Mouse (Mus musculus): ENCODE data around the gene Otulinl. TPM values are rescaled to one million over a fixed set of nuclear protein-coding genes. Genes with fewer than 3 reads are reported as not detected.

Otulinl gene
- total and polyA plus RNA-seq, 3 experiments, result 0.84 to 2.5 (median 1.7) TPM

GRCm38 (mm10) chr15:27659143-27659542, 22.2 kb downstream of the Otulinl start:
- peaks cover 3 to 16% of the 10 kb centered on the region in 2 experiments; a peak in 3 of 4 replicates for H3K4me1 ChIP-seq (ENCODE audit: control insufficient read depth in 1 of 2, insufficient read depth in 2 of 2)
- no peak overlapping the region for H3K9ac ChIP-seq (ENCODE audit: insufficient read depth, low read depth)
- TF ChIP-seq MAFK (IDR thresholded peaks at IDR 0.05; ENCODE audit: insufficient replicate concordance, low read length) (no peak), NELFE (IDR thresholded peaks at IDR 0.05; ENCODE audit: low read depth, low read length) (no peak), IRF4 (IDR thresholded peaks at IDR 0.05; ENCODE audit: low read depth, low read length) (no peak), E2F4 (IDR thresholded peaks at IDR 0.05; ENCODE audit: insufficient replicate concordance, low read depth, low read length) (no peak), CHD2 (IDR thresholded peaks at IDR 0.05; ENCODE audit: low read length) (no peak), MXI1 (IDR thresholded peaks at IDR 0.05; ENCODE audit: low read depth, low read length) (no peak), CHD1 (IDR thresholded peaks at IDR 0.05; ENCODE audit: low read depth, low read length) (no peak), ZMIZ1 (IDR thresholded peaks at IDR 0.05; ENCODE audit: low read depth, low read length) (no peak), SIN3A (IDR thresholded peaks at IDR 0.05; ENCODE audit: low read length) (no peak)
- H3K9me3 ChIP-seq (replicated peaks; ENCODE audit: low read length), result peaks cover 9% of the 10 kb centered on the region
- H3K4me2 ChIP-seq (ENCODE audit: insufficient read depth, low read depth, poor library complexity, severe bottlenecking), result no peak overlapping the region
- no peak overlapping the region for H3K4me3 ChIP-seq (replicated peaks in 1 of 3; ENCODE audit: low read depth in 2 of 3, low read length in 2 of 3, poor library complexity in 1 of 3)
- peaks cover 0 to 6% of the 10 kb centered on the region in 2 experiments for H3K36me3 ChIP-seq (replicated peaks in 1 of 2; ENCODE audit: control insufficient read depth in 1 of 2, insufficient read depth in 1 of 2, low read length in 1 of 2)
- H3K79me2 ChIP-seq (replicated peaks; ENCODE audit: control insufficient read depth, extremely low read depth, insufficient read depth, poor library complexity, severe bottlenecking), result no peaks in the 10 kb centered on the region
- no peak overlapping the region for H3K27ac ChIP-seq (ENCODE audit: insufficient read depth, low read depth)
- dilution Hi-C loops (cut with MboI; ENCODE audit: extremely low pct_ligation_motif_present, extremely low pct_unique_long_range_greater_than_20kb, low sequenced_read_pairs) (no loop called here), in situ Hi-C loops (cut with MboI; ENCODE audit: low pct_ligation_motif_present, low pct_unique_long_range_greater_than_20kb, low sequenced_read_pairs) (no loop called here)
- no peak for DNase-seq (ENCODE audit: extremely low read depth)
- H3K27me3 ChIP-seq (replicated peaks), result no peaks in the 10 kb centered on the region

GRCm38 (mm10) chr15:27658356-27658755, 23.0 kb downstream of the Otulinl start:
- no peak for DNase-seq (ENCODE audit: extremely low read depth)
- Histone ChIP-seq H3K4me2 (ENCODE audit: insufficient read depth, low read depth, poor library complexity, severe bottlenecking) (no peak overlapping the region), H3K9ac (ENCODE audit: insufficient read depth, low read depth) (no peak overlapping the region), H3K4me1 (ENCODE audit: control insufficient read depth in 1 of 2, insufficient read depth in 2 of 2) (peaks cover 3 to 16% of the 10 kb centered on the region in 2 experiments; a peak in 3 of 4 replicates), H3K4me3 (replicated peaks in 1 of 3; ENCODE audit: low read depth in 2 of 3, low read length in 2 of 3, poor library complexity in 1 of 3) (no peak overlapping the region), H3K79me2 (replicated peaks; ENCODE audit: control insufficient read depth, extremely low read depth, insufficient read depth, poor library complexity, severe bottlenecking) (no peaks in the 10 kb centered on the region), H3K36me3 (replicated peaks in 1 of 2; ENCODE audit: control insufficient read depth in 1 of 2, insufficient read depth in 1 of 2, low read length in 1 of 2) (peaks cover 0 to 6% of the 10 kb centered on the region in 2 experiments), H3K27me3 (replicated peaks) (no peaks in the 10 kb centered on the region), H3K9me3 (replicated peaks; ENCODE audit: low read length) (peaks cover 5% of the 10 kb centered on the region), H3K27ac (ENCODE audit: insufficient read depth, low read depth) (no peak overlapping the region)
- dilution Hi-C loops (cut with MboI; ENCODE audit: extremely low pct_ligation_motif_present, extremely low pct_unique_long_range_greater_than_20kb, low sequenced_read_pairs) (no loop called here), in situ Hi-C loops (cut with MboI; ENCODE audit: low pct_ligation_motif_present, low pct_unique_long_range_greater_than_20kb, low sequenced_read_pairs) (no loop called here)
- TF ChIP-seq ETS1 (conservative IDR thresholded peaks at IDR 0.05; ENCODE audit: low read depth, low read length), result no peak
- TF ChIP-seq JUN (IDR thresholded peaks at IDR 0.05; ENCODE audit: insufficient read depth, low read depth, low read length), result no peak
- TF ChIP-seq JUND (conservative IDR thresholded peaks at IDR 0.05; ENCODE audit: low read depth, low read length), result no peak
- TF ChIP-seq E2F4 (IDR thresholded peaks at IDR 0.05; ENCODE audit: insufficient replicate concordance, low read depth, low read length), result no peak
- TF ChIP-seq POLR2AphosphoS2 (IDR thresholded peaks at IDR 0.05; ENCODE audit: low read depth, low read length), result no peak
- no peak for TF ChIP-seq GABPA (IDR thresholded peaks at IDR 0.05; ENCODE audit: insufficient replicate concordance, low read depth, low read length)
- no peak for TF ChIP-seq USF1 (IDR thresholded peaks at IDR 0.05; ENCODE audit: low read depth, low read length)
- TF ChIP-seq MYC (IDR thresholded peaks at IDR 0.05; ENCODE audit: low read depth, low read length), result no peak
- no peak for TF ChIP-seq TCF12 (IDR thresholded peaks at IDR 0.05; ENCODE audit: low read depth, low read length)
- TF ChIP-seq NELFE (IDR thresholded peaks at IDR 0.05; ENCODE audit: low read depth, low read length), result no peak
- TF ChIP-seq CHD1 (IDR thresholded peaks at IDR 0.05; ENCODE audit: low read depth, low read length), result no peak
- TF ChIP-seq RAD21 (IDR thresholded peaks at IDR 0.05; ENCODE audit: low read depth, low read length), result no peak
- no peak for TF ChIP-seq MAZ (IDR thresholded peaks at IDR 0.05; ENCODE audit: low read depth, low read length)
